In the genomic region with DNA sequence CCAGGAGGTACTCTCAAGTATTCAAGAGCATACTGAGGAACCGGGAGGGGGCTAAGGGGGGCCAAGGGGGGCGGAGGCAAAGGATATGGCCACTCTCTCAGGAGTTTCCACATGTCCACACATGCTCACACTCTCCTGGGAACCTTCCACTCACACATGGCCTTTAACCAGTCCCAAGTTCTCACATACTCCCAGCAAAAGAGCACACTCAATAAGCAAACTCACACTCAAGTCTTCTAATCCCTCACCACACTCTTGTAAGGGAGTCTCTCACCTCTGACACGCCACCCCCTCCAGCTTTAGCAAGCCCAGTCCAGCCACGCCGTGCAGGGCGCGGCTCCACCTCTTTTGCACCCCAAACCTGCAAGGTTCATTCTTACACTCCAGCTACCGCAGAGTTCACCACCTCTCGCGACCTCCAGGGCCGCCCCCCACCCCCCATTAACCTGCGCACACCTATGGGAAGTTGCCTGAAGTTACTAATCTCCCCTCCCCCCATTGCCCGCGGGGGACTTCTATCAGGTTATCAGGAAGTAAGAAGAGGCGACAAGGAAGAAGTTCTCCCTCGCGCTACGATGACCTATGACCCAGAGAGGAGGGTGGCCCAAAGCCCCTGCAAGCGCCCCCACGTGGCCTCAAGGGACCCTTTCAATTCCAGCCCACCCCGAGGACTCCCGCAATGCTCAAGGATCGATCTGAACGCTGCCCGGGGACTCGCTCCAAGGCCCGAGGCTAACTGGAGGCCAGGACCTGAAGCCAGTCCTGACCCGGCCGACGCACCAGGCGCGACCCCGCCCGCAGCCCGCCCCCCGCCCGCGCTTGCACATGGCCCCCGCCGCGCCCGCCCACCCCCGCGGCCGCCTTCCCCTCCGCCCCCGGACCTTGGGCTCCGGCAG, we compare ENCODE assay signal across 8 mouse cellular contexts. TPM values are rescaled to one million over a fixed set of nuclear protein-coding genes. Genes with fewer than 3 reads are reported as not detected.
A peak's percentile ranks its signal among the peaks of the same experiment; 100 is the strongest.
DNase-seq lines count a peak whose midpoint lies in the region; ATAC-seq and TF ChIP-seq lines count a peak whose summit lies in the region.

No protein-coding gene starts in this region.

- H3K27ac ChIP-seq in bone marrow macrophage, adult 2 months (ENCODE audit: insufficient read depth, low read depth, low read length): peak overlapping the region; percentile 81
- H3K27ac ChIP-seq in forebrain, postnatal 0 days (ENCODE audit: low read depth, low read length): peak overlapping the region; percentile 85
- peak overlapping the region; percentile 55 for H3K27ac ChIP-seq in intestine, embryonic 14.5 days (ENCODE audit: low read depth)

- H3K27me3 ChIP-seq in megakaryocyte, embryonic 14.5 days (replicated peaks): peaks cover 15% of the 10 kb centered on the region
- peaks cover 28% of the 10 kb centered on the region for H3K27me3 ChIP-seq in forebrain, postnatal 0 days (ENCODE audit: insufficient read depth, low read length)
- peaks cover 31% of the 10 kb centered on the region for H3K27me3 ChIP-seq in intestine, embryonic 14.5 days (replicated peaks; ENCODE audit: control insufficient read depth, insufficient read depth, low read length)

- H3K9me3 ChIP-seq in megakaryocyte, embryonic 14.5 days: peaks cover 3% of the 10 kb centered on the region
- H3K9me3 ChIP-seq in forebrain, postnatal 0 days (ENCODE audit: low read length): no peaks in the 10 kb centered on the region
- no peaks in the 10 kb centered on the region for H3K9me3 ChIP-seq in intestine, embryonic 14.5 days (ENCODE audit: control insufficient read depth, low read length)

- peak overlapping the region; percentile 88 for H3K4me2 ChIP-seq in forebrain, postnatal 0 days (ENCODE audit: low read depth)
- H3K4me2 ChIP-seq in intestine, embryonic 14.5 days (ENCODE audit: low read length): peak overlapping the region; percentile 87

- peak; percentile 38 for DNase-seq in forebrain, postnatal 0 days
- peak; percentile 80 for DNase-seq in intestine, embryonic 14.5 days (ENCODE audit: low spot score)
- peak; percentile 54 for DNase-seq in lung, adult 2 months
- DNase-seq in skeletal muscle tissue, adult 2 months (ENCODE audit: low read depth, low spot score): peak; percentile 59
- DNase-seq in layer of hippocampus, adult 8-10 months (ENCODE audit: low spot score in 2 of 2): no peak

- H3K4me1 ChIP-seq in megakaryocyte, embryonic 14.5 days: peaks cover 85% of the 10 kb centered on the region
- H3K4me1 ChIP-seq in bone marrow macrophage, adult 2 months (ENCODE audit: control insufficient read depth, insufficient read depth, low read length): peaks cover 16% of the 10 kb centered on the region
- H3K4me1 ChIP-seq in forebrain, postnatal 0 days (ENCODE audit: insufficient read depth): peaks cover 10% of the 10 kb centered on the region
- peaks cover 20% of the 10 kb centered on the region for H3K4me1 ChIP-seq in intestine, embryonic 14.5 days (replicated peaks; ENCODE audit: control insufficient read depth, insufficient read depth, low read length)
- H3K4me1 ChIP-seq in lung, adult 2 months (ENCODE audit: control insufficient read depth, insufficient read depth, low read length): peaks cover 13% of the 10 kb centered on the region

- peaks cover 40% of the 10 kb centered on the region for H3K36me3 ChIP-seq in megakaryocyte, embryonic 14.5 days (replicated peaks; ENCODE audit: low read length)
- H3K36me3 ChIP-seq in forebrain, postnatal 0 days (ENCODE audit: insufficient read depth): peaks cover 4% of the 10 kb centered on the region; the same call in 1 of the 2 replicates
- H3K36me3 ChIP-seq in intestine, embryonic 14.5 days (ENCODE audit: control insufficient read depth, insufficient read depth, low read length): peaks cover 5% of the 10 kb centered on the region

- no peak for TF ChIP-seq POLR2A in bone marrow macrophage, adult 2 months (IDR thresholded peaks at IDR 0.05; ENCODE audit: borderline replicate concordance, low read depth, low read length)
- TF ChIP-seq POLR2A in lung, adult 2 months (IDR thresholded peaks at IDR 0.05; ENCODE audit: borderline replicate concordance, extremely low read depth, low read depth, low read length): no peak

- no peak for TF ChIP-seq CTCF in bone marrow macrophage, adult 2 months (IDR thresholded peaks at IDR 0.05; ENCODE audit: low read depth, low read length)
- peak; percentile 42 for TF ChIP-seq CTCF in forebrain, postnatal 0 days (IDR thresholded peaks at IDR 0.05; ENCODE audit: low read depth)
- TF ChIP-seq CTCF in lung, adult 2 months (IDR thresholded peaks at IDR 0.05; ENCODE audit: insufficient read depth, low read length): no peak

- ATAC-seq in megakaryocyte, adult 5-6 weeks (ENCODE audit: poor library complexity, severe bottlenecking): no peak
- peak; percentile 4 for ATAC-seq in forebrain, postnatal 0 days
- ATAC-seq in intestine, embryonic 14.5 days (replicated peaks; ENCODE audit: low FRiP score, low TSS enrichment, low read depth): peak; percentile 1

- H3K4me3 ChIP-seq in megakaryocyte, embryonic 14.5 days (replicated peaks): peak overlapping the region; percentile 96
- H3K4me3 ChIP-seq in bone marrow macrophage, adult 2 months (ENCODE audit: insufficient read depth, low read length): peak overlapping the region; percentile 88
- peak overlapping the region; percentile 98 for H3K4me3 ChIP-seq in forebrain, postnatal 0 days (ENCODE audit: low read depth, low read length)
- H3K4me3 ChIP-seq in intestine, embryonic 14.5 days (ENCODE audit: low read depth, low read length): peak overlapping the region; percentile 54
- H3K4me3 ChIP-seq in lung, adult 2 months (replicated peaks; ENCODE audit: extremely low read depth, low read depth, low read length): peak overlapping the region; percentile 76

- 1% methylated on average over 35 of the region's 48 CpGs for WGBS in forebrain, postnatal 0 days
- under 1% methylated on average over 41 of the region's 48 CpGs for WGBS in intestine, embryonic 14.5 days
- 2% methylated on average over 33 of the region's 48 CpGs for WGBS in lung, adult 2 months

- peak overlapping the region; percentile 84 for H3K9ac ChIP-seq in forebrain, postnatal 0 days
- H3K9ac ChIP-seq in intestine, embryonic 14.5 days (ENCODE audit: low read length): peak overlapping the region; percentile 61

RNA-seq across cellular contexts. Expression of a gene that starts 0.6 kb away (rescaled TPM):
- 56.1 and 76.3 TPM in 2 replicates for polyA plus RNA-seq in megakaryocyte, embryonic 14.5 days (2012; ENCODE audit: insufficient read depth, low replicate concordance)
- 11.9 and 12.4 TPM in 2 replicates for total RNA-seq in megakaryocyte, adult 5-6 weeks (2015)
- total RNA-seq in megakaryocyte, adult 5-6 weeks (2017): 24.6 and 28.9 TPM in 2 replicates
- 35.3 and 41.6 TPM in 2 replicates for polyA plus RNA-seq in bone marrow macrophage, adult 2 months (2012; ENCODE audit: insufficient read depth, insufficient read length, missing spikeins)
- total RNA-seq in forebrain, postnatal 0 days (2014; rRNA removed): 42.6 and 43.0 TPM in 2 replicates
- 6.4 and 8.4 TPM in 2 replicates for polyA plus RNA-seq in forebrain, postnatal 0 days (2015; fragmentation: Nextera tagmentation; extraction: Ambion mirVana)
- polyA plus RNA-seq in intestine, embryonic 14.5 days (2014; fragmentation: Nextera tagmentation; extraction: Ambion mirVana): 7.5 and 9.9 TPM in 2 replicates
- 42.9 and 43.8 TPM in 2 replicates for polyA plus RNA-seq in lung, adult 2 months (2012; rRNA removed)
- 10 to 100 TPM; 54.2 to 76.0 (median 64.8) TPM for total RNA-seq in layer of hippocampus, adult 8-10 months (2022)

RNA-seq across cellular contexts. Expression of a gene that starts 4.2 kb away (rescaled TPM):
- 0.83 TPM in 1 of 2 replicates, not detected in the other for polyA plus RNA-seq in megakaryocyte, embryonic 14.5 days (2012; ENCODE audit: insufficient read depth, low replicate concordance)
- total RNA-seq in megakaryocyte, adult 5-6 weeks (2015): not detected in 2 replicates
- total RNA-seq in megakaryocyte, adult 5-6 weeks (2017): not detected in 2 replicates
- not detected in 2 replicates for polyA plus RNA-seq in bone marrow macrophage, adult 2 months (2012; ENCODE audit: insufficient read depth, insufficient read length, missing spikeins)
- 0.71 and 1.6 TPM in 2 replicates for total RNA-seq in forebrain, postnatal 0 days (2014; rRNA removed)
- 1.2 and 2.4 TPM in 2 replicates for polyA plus RNA-seq in forebrain, postnatal 0 days (2015; fragmentation: Nextera tagmentation; extraction: Ambion mirVana)
- 0.70 and 1.4 TPM in 2 replicates for polyA plus RNA-seq in intestine, embryonic 14.5 days (2014; fragmentation: Nextera tagmentation; extraction: Ambion mirVana)
- 0.16 and 0.49 TPM in 2 replicates for polyA plus RNA-seq in lung, adult 2 months (2012; rRNA removed)
- 10 to 100 TPM; 10.4 to 11.4 (median 11.0) TPM for total RNA-seq in layer of hippocampus, adult 8-10 months (2022)

RNA-seq across cellular contexts. Expression of a gene that starts 11.1 kb away (rescaled TPM):
- 209 and 955 TPM in 2 replicates for polyA plus RNA-seq in megakaryocyte, embryonic 14.5 days (2012; ENCODE audit: insufficient read depth, low replicate concordance)
- total RNA-seq in megakaryocyte, adult 5-6 weeks (2015): 951 and 1,046 TPM in 2 replicates
- 1,745 and 2,032 TPM in 2 replicates for total RNA-seq in megakaryocyte, adult 5-6 weeks (2017)
- 349 and 382 TPM in 2 replicates for polyA plus RNA-seq in bone marrow macrophage, adult 2 months (2012; ENCODE audit: insufficient read depth, insufficient read length, missing spikeins)
- 182 and 199 TPM in 2 replicates for total RNA-seq in forebrain, postnatal 0 days (2014; rRNA removed)
- polyA plus RNA-seq in forebrain, postnatal 0 days (2015; fragmentation: Nextera tagmentation; extraction: Ambion mirVana): 424 and 467 TPM in 2 replicates
- 116 and 139 TPM in 2 replicates for polyA plus RNA-seq in intestine, embryonic 14.5 days (2014; fragmentation: Nextera tagmentation; extraction: Ambion mirVana)
- polyA plus RNA-seq in lung, adult 2 months (2012; rRNA removed): 110 and 148 TPM in 2 replicates
- total RNA-seq in layer of hippocampus, adult 8-10 months (2022): 100 to 1,000 TPM; 279 to 406 (median 342) TPM

RNA-seq across cellular contexts. Expression of a gene that starts 11.5 kb away (rescaled TPM):
- 107 and 147 TPM in 2 replicates for polyA plus RNA-seq in megakaryocyte, embryonic 14.5 days (2012; ENCODE audit: insufficient read depth, low replicate concordance)
- 133 and 146 TPM in 2 replicates for total RNA-seq in megakaryocyte, adult 5-6 weeks (2015)
- 176 and 188 TPM in 2 replicates for total RNA-seq in megakaryocyte, adult 5-6 weeks (2017)
- polyA plus RNA-seq in bone marrow macrophage, adult 2 months (2012; ENCODE audit: insufficient read depth, insufficient read length, missing spikeins): 71.2 and 82.0 TPM in 2 replicates
- 52.3 and 69.6 TPM in 2 replicates for total RNA-seq in forebrain, postnatal 0 days (2014; rRNA removed)
- polyA plus RNA-seq in forebrain, postnatal 0 days (2015; fragmentation: Nextera tagmentation; extraction: Ambion mirVana): 102 and 103 TPM in 2 replicates
- 136 and 150 TPM in 2 replicates for polyA plus RNA-seq in intestine, embryonic 14.5 days (2014; fragmentation: Nextera tagmentation; extraction: Ambion mirVana)
- 115 and 120 TPM in 2 replicates for polyA plus RNA-seq in lung, adult 2 months (2012; rRNA removed)
- 10 to 100 TPM; 40.3 to 53.0 (median 45.6) TPM for total RNA-seq in layer of hippocampus, adult 8-10 months (2022)

RNA-seq across cellular contexts. Expression of a gene that starts 13.3 kb away (rescaled TPM):
- polyA plus RNA-seq in megakaryocyte, embryonic 14.5 days (2012; ENCODE audit: insufficient read depth, low replicate concordance): 0.08 TPM in 1 of 2 replicates, not detected in the other
- not detected in 2 replicates for total RNA-seq in megakaryocyte, adult 5-6 weeks (2015)
- 0.11 TPM in 1 of 2 replicates, not detected in the other for total RNA-seq in megakaryocyte, adult 5-6 weeks (2017)
- polyA plus RNA-seq in bone marrow macrophage, adult 2 months (2012; ENCODE audit: insufficient read depth, insufficient read length, missing spikeins): not detected in 2 replicates
- 8.8 and 12.7 TPM in 2 replicates for total RNA-seq in forebrain, postnatal 0 days (2014; rRNA removed)
- 8.6 and 8.7 TPM in 2 replicates for polyA plus RNA-seq in forebrain, postnatal 0 days (2015; fragmentation: Nextera tagmentation; extraction: Ambion mirVana)
- 0.22 TPM in 1 of 2 replicates, not detected in the other for polyA plus RNA-seq in intestine, embryonic 14.5 days (2014; fragmentation: Nextera tagmentation; extraction: Ambion mirVana)
- polyA plus RNA-seq in lung, adult 2 months (2012; rRNA removed): 0.17 TPM in 1 of 2 replicates, not detected in the other
- 10 to 100 TPM; 13.4 to 23.1 (median 15.8) TPM for total RNA-seq in layer of hippocampus, adult 8-10 months (2022)

Comparison
In these comparisons a context has a peak if more than half of its experiments do, and no peak if none do; other contexts are left out.
1. DNase-seq: peak in forebrain, postnatal 0 days (single experiment), intestine, embryonic 14.5 days (single experiment), lung, adult 2 months (single experiment) and skeletal muscle tissue, adult 2 months (single experiment); none in layer of hippocampus, adult 8-10 months (0 of 2).
2. Peak in every context shown above with its lines, with median percentiles within 50 percentile points of each other: H3K4me3 ChIP-seq and H3K27ac ChIP-seq.